Mouse (Mus musculus) kidney, adult 8-10 months (tissue): Measurements from ENCODE around the gene Stard3nl.
A peak's percentile ranks its signal among the peaks of the same experiment; 100 is the strongest.
"Not testable (repeated sequence)": the region's sequence is repeated elsewhere in the genome, so short reads cannot be mapped to it uniquely, and the experiment has no call there.

ENCODE experiments used
- DNase-seq, 2 experiments: peaks; one replicate each; pipeline ENCODE4 v3.0.0; 2022

The Stard3nl gene

GRCm38 (mm10) chr13:19381112-19381828, 14.3 kb downstream of the Stard3nl start:
- DNase-seq, result no peak

- DNase-seq, result no peak
Measured at GRCm38 (mm10) chr13:19379313-19379712, 16.3 kb downstream of the Stard3nl start.

- no peak for DNase-seq
Measured at GRCm38 (mm10) chr13:19372133-19372729, 23.4 kb downstream of the Stard3nl start.

- no peak for DNase-seq
Measured at GRCm38 (mm10) chr13:19368817-19369216, 26.8 kb downstream of the Stard3nl start.

GRCm38 (mm10) chr13:19367536-19367935, 28.1 kb downstream of the Stard3nl start:
- DNase-seq, result no peak

- peak; percentile 37 to 76 for DNase-seq
Measured at GRCm38 (mm10) chr13:19366866-19367265, 28.7 kb downstream of the Stard3nl start.

- DNase-seq, result peak; percentile 54 to 75
Measured at GRCm38 (mm10) chr13:19365596-19365995, 30.0 kb downstream of the Stard3nl start.

- DNase-seq, result peak; percentile 75 to 76
Measured at GRCm38 (mm10) chr13:19364245-19364772, 31.3 kb downstream of the Stard3nl start.

GRCm38 (mm10) chr13:19362358-19362757, 33.2 kb downstream of the Stard3nl start:
- DNase-seq, result no peak

GRCm38 (mm10) chr13:19358027-19358426, 37.6 kb downstream of the Stard3nl start:
- DNase-seq, result no peak

GRCm38 (mm10) chr13:19357301-19357700, 38.3 kb downstream of the Stard3nl start:
- DNase-seq, result no peak

- no peak for DNase-seq
Measured at GRCm38 (mm10) chr13:19356720-19357119, 38.9 kb downstream of the Stard3nl start.

GRCm38 (mm10) chr13:19356120-19356519, 39.5 kb downstream of the Stard3nl start:
- DNase-seq, result no peak

- DNase-seq, result no peak
Measured at GRCm38 (mm10) chr13:19352795-19353194, 42.8 kb downstream of the Stard3nl start.

GRCm38 (mm10) chr13:19340356-19340755, 55.2 kb downstream of the Stard3nl start:
- DNase-seq, result not testable (repeated sequence)

- not testable (repeated sequence) for DNase-seq
Measured at GRCm38 (mm10) chr13:19336310-19336709, 59.3 kb downstream of the Stard3nl start.
